Comparison of ENCODE assay signal across 9 mouse cellular contexts in the genomic region with DNA sequence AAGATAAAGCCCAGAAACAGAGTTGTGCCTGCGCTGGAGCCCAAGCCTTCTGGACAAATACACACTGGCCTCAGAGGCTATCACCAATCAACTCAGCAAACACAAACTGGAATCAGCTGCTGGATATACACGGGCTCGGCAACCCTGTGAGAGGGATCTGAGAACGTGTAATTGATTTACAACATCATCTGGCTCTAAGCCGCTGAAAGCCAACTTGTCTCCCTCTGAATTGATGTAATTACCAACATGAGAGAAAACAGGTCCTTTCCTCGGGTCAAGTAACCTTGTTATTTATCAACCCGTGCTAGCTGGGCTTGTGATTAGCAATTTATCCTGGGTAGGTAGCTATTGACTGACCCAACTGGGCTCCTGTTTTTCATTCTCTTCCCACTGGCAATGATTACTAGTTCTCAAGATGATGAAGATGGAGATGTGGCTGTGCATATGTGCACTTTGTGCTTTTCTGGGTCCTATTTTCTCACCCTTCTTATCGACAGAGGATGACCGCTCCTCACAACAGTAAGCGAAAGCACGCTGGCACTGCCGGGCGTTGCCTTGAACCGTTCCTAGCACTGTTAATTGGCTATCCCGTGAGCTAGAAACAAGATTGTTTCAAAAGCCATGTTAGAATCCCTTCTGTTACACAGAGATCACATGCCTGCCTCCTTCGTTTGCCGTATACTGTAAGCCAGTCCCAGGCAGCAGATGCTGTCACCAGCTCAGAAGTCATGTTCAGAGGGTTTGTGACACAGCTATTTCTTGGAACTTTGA.
DNase-seq lines count a peak whose midpoint lies in the region; ATAC-seq and TF ChIP-seq lines count a peak whose summit lies in the region.
"Had no signal": no experiment of that assay in that cellular context is flagged by ENCODE, and none has a peak within 500 bp of the region (broad histone marks: within the 10 kb centered on the region; RNA-seq: fewer than 3 reads in every experiment).

No protein-coding gene starts in this region.

- WGBS in kidney, adult 2 months, result 37% methylated on average over 17 of the region's 17 CpGs
- WGBS in midbrain, embryonic 13.5 days, result 68% methylated on average over 17 of the region's 17 CpGs

- no peaks in the 10 kb centered on the region for H3K36me3 ChIP-seq in kidney, adult 2 months (ENCODE audit: control insufficient read depth, insufficient read depth, low read length)
- H3K36me3 ChIP-seq in midbrain, embryonic 13.5 days, result no peaks in the 10 kb centered on the region
- H3K36me3 ChIP-seq: liver, embryonic 13.5 days had no signal

- peaks cover 3% of the 10 kb centered on the region; the same call in 1 of the 2 replicates for H3K4me1 ChIP-seq in kidney, adult 2 months (ENCODE audit: control insufficient read depth, insufficient read depth, low read length)
- H3K4me1 ChIP-seq in midbrain, embryonic 13.5 days (replicated peaks), result peaks cover 19% of the 10 kb centered on the region
- H3K4me1 ChIP-seq: liver, embryonic 13.5 days had no signal

- no peaks in the 10 kb centered on the region for H3K27me3 ChIP-seq in kidney, adult 2 months (replicated peaks; ENCODE audit: control insufficient read depth, insufficient read depth, low read length)
- no peaks in the 10 kb centered on the region for H3K27me3 ChIP-seq in midbrain, embryonic 13.5 days
- H3K27me3 ChIP-seq: liver, embryonic 13.5 days had no signal

- TF ChIP-seq POLR2A in kidney, adult 2 months (IDR thresholded peaks at IDR 0.05; ENCODE audit: low read depth, low read length), result no peak

- H3K4me3 ChIP-seq in kidney, adult 2 months (ENCODE audit: insufficient read depth, low read depth, low read length), result no peak overlapping the region
- H3K4me3 ChIP-seq in midbrain, embryonic 13.5 days (replicated peaks), result no peak overlapping the region
- H3K4me3 ChIP-seq: liver, embryonic 13.5 days had no signal

- H3K27ac ChIP-seq in kidney, adult 2 months (ENCODE audit: insufficient read depth, low read depth, low read length), result no peak overlapping the region
- 0 out of 2 replicates have a peak overlapping the region, but pooled peaks have one; percentile 35 for H3K27ac ChIP-seq in midbrain, embryonic 13.5 days
- H3K27ac ChIP-seq: liver, embryonic 13.5 days had no signal

- no peak overlapping the region for H3K9ac ChIP-seq in midbrain, embryonic 13.5 days (replicated peaks)
- H3K9ac ChIP-seq: liver, embryonic 13.5 days had no signal

- peak; percentile 71; the same call in 1 of the 2 replicates for ATAC-seq in midbrain, embryonic 13.5 days
- no peak for ATAC-seq in monocyte, adult 5-6 weeks (replicated peaks; ENCODE audit: insufficient number of reproducible peaks, low FRiP score, low TSS enrichment, poor library complexity, severe bottlenecking)

- H3K9me3 ChIP-seq in midbrain, embryonic 13.5 days, result no peaks in the 10 kb centered on the region
- H3K9me3 ChIP-seq: liver, embryonic 13.5 days had no signal

- DNase-seq in adrenal gland, postnatal 14 days, result peak; percentile 18
- DNase-seq in adrenal gland, postnatal 25 days, result no peak
- DNase-seq in embryo, embryonic 10 days (ENCODE audit: low spot score), result peak; percentile 77
- DNase-seq in kidney, adult 2 months, result peak; percentile 65
- no peak for DNase-seq in lung, adult 18-20 months
- no peak for DNase-seq in gastrocnemius, postnatal 25 days
- DNase-seq: liver, embryonic 13.5 days had no signal

- no peak overlapping the region for H3K4me2 ChIP-seq in midbrain, embryonic 13.5 days (replicated peaks)
- H3K4me2 ChIP-seq: liver, embryonic 13.5 days had no signal

- TF ChIP-seq CTCF in kidney, adult 2 months (conservative IDR thresholded peaks at IDR 0.05; ENCODE audit: insufficient read depth, insufficient read length, low read depth, low read length), result no peak

Comparison
In these comparisons a context has a peak if more than half of its experiments do, and no peak if none do; other contexts are left out.
1. DNase-seq: peak in adrenal gland, postnatal 14 days (single experiment), embryo, embryonic 10 days (single experiment) and kidney, adult 2 months (single experiment); none in adrenal gland, postnatal 25 days (single experiment), lung, adult 18-20 months (0 of 2) and gastrocnemius, postnatal 25 days (single experiment).